Mouse (Mus musculus) midbrain, embryonic 13.5 days (tissue): ENCODE measurements around the gene Cdc7. TPM values are rescaled to one million over a fixed set of nuclear protein-coding genes. Genes with fewer than 3 reads are reported as not detected.

Source experiments
- ATAC-seq: fragments of 200-750 bp; cut with Nextera tagmentation; 2 replicates; pipeline ENCODE4 v1.8.0; 2017; ENCODE audit warnings: mild to moderate bottlenecking, moderate TSS enrichment, moderate library complexity
- H3K27ac ChIP-seq: fragments of 300-500 bp; sonication (generic); 2 replicates; pipeline ENCODE4 v1.5.1; 2015; ENCODE audit warnings: inconsistent platforms, mild to moderate bottlenecking, moderate library complexity
- H3K27me3 ChIP-seq: fragments of 300-500 bp; sonication (generic); 2 replicates; pipeline ENCODE4 v1.6.1; 2015; ENCODE audit warnings: mild to moderate bottlenecking, inconsistent platforms
- H3K36me3 ChIP-seq: fragments of 300-500 bp; sonication (generic); 2 replicates; pipeline ENCODE4 v1.6.1; 2015; ENCODE audit warnings: mild to moderate bottlenecking, inconsistent platforms
- H3K4me1 ChIP-seq: fragments of 300-500 bp; sonication (generic); replicated peaks from 2 replicates; pipeline ENCODE4 v1.6.1; 2015; ENCODE audit warnings: inconsistent platforms
- H3K4me2 ChIP-seq: fragments of 300-500 bp; sonication (generic); replicated peaks from 2 replicates; pipeline ENCODE4 v1.6.1; 2015; ENCODE audit warnings: moderate library complexity, mild to moderate bottlenecking, inconsistent platforms
- H3K4me3 ChIP-seq: fragments of 300-500 bp; sonication (generic); replicated peaks from 2 replicates; pipeline ENCODE4 v1.5.1; 2015; ENCODE audit warnings: mild to moderate bottlenecking, inconsistent platforms
- H3K9ac ChIP-seq: fragments of 300-500 bp; sonication (generic); replicated peaks from 2 replicates; pipeline ENCODE4 v1.6.1; 2015; ENCODE audit warnings: mild to moderate bottlenecking, inconsistent platforms
- H3K9me3 ChIP-seq: fragments of 300-500 bp; sonication (generic); 2 replicates; pipeline ENCODE4 v1.6.1; 2016; ENCODE audit warnings: mild to moderate bottlenecking, inconsistent platforms
- WGBS: fragments of 180-500 bp; shearing (Covaris S2); methylation state at CpG from one replicate; pipeline ENCODE4 v1.1.7; 2015; 5-methylcytosine and 5-hydroxymethylcytosine counted together
- polyA plus RNA-seq: library from polyadenylated mRNA; unstranded; fragments of >200 nt; fragmentation: Nextera tagmentation; extraction: Ambion mirVana; gene quantifications from 2 replicates; pipeline ENCODE4 v1.2.1, GENCODE M21; 2015

The Cdc7 gene
- polyA plus RNA-seq, 1 experiment from 2014 or later, result 44.4 TPM

DNA sequence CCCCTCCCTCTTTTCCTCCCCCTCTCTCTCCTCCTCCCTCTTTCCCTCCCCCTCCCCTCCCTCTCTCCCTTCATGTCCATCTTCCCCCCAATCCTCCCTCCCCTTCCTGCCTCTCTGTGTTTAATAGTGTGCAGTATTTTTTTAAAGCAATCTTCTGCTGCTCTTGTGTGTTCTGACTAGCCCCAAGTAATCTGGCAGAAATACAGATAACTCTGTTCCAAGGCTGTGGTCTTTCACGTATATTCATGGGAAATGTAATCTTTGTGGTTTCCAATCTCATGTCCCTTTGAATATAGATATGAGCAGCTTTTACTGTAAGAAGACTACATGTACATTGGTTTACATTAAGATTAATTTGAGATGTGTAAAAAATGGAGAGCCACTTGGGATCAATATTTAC is 64.4 kb downstream of the Cdc7 start:
- Histone ChIP-seq H3K9ac (no peak overlapping the region), H3K27ac (no peak overlapping the region), H3K9me3 (no peaks in the 10 kb centered on the region), H3K4me1 (no peaks in the 10 kb centered on the region), H3K4me3 (no peak overlapping the region), H3K36me3 (no peaks in the 10 kb centered on the region), H3K27me3 (no peaks in the 10 kb centered on the region), H3K4me2 (no peak overlapping the region)
- ATAC-seq, result no peak
- WGBS, result 65% methylated on average over 1 of the region's 1 CpGs

DNA sequence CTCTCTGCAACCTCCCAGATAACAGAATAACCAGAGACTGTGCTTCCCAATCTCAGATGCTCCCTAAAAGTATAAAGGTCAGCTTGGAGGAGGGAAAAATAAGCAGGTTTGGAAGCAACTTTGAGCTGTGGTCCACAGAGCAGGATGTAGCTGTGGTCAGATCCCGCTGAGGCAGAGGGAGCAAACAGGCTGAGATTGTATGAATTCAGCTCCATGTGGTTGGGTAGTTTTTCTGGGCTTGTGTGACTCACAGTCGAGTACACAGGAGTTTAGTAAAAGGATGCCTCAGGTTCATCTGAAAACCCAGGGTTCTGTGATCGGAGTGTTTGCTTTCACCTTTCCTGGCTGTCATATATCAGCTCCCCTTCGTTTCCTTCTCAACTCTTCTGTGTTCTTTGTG is 65.7 kb downstream of the Cdc7 start:
- WGBS, result 84% methylated on average over 4 of the region's 4 CpGs

DNA sequence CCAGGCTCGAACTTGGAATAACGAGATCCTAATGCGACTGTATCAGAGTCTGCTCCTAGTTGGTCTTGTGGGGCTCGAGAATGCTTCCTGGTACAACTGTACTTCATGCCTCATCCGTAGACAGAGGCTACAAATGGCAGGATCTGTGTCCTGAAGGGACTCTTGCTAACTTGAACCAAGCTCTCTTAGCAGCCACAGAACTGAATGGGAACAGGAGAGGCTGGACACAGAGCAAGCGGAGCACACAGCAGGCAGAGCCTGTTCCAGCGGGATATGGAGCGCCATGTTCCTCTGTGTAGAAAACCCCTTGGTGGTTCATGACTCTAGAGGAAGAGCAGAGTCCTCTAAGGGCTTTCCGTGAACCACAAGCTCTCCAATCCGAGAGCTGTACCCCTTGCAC is 66.7 kb downstream of the Cdc7 start:
- Histone ChIP-seq H3K36me3 (no peaks in the 10 kb centered on the region), H3K27me3 (no peaks in the 10 kb centered on the region), H3K4me3 (no peak overlapping the region), H3K9ac (no peak overlapping the region), H3K4me1 (no peaks in the 10 kb centered on the region), H3K4me2 (no peak overlapping the region), H3K27ac (no peak overlapping the region), H3K9me3 (no peaks in the 10 kb centered on the region)
- no peak for ATAC-seq
- 95% methylated on average over 10 of the region's 10 CpGs for WGBS

More for the DNA sequence above, 65.7 kb downstream of the Cdc7 start:
- Histone ChIP-seq H3K36me3 (no peaks in the 10 kb centered on the region), H3K4me1 (no peaks in the 10 kb centered on the region), H3K4me2 (no peak overlapping the region), H3K27ac (no peak overlapping the region), H3K9me3 (no peaks in the 10 kb centered on the region), H3K9ac (no peak overlapping the region), H3K4me3 (no peak overlapping the region), H3K27me3 (no peaks in the 10 kb centered on the region)
- no peak for ATAC-seq

Other genes with a start within 250 kb of the Cdc7 start
- gene Hfm1, start 38.0 kb upstream of the Cdc7 start, polyA plus RNA-seq, result 6.8 and 7.6 TPM in 2 replicates